Mouse (Mus musculus): Measurements from ENCODE around the gene Armh2. TPM values are rescaled to one million over a fixed set of nuclear protein-coding genes. Genes with fewer than 3 reads are reported as not detected.

Gene Armh2
- polyA plus RNA-seq (2015; fragmentation: Nextera tagmentation; extraction: Ambion mirVana) = not detected in 2 replicates

DNA sequence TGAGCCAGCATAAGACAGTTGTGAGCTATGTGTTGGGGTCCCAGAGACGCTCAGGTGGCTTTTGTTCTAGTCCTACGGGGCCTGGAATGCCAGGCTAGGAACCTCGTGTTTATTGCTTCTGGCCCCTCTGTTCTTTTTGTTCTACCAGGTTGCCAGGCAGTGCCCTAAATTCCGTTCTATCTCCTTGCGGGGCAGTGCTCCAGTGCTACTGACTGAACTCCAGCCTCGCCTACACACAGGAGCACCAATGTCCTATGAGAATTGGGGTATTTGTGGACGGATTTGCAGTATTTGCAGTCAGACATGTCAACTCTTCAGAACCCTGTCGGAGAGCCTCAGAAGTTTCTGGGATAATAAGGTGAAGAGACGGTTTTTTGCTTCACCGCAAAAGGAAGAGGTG, at the start of gene Armh2:
Gene Armh2 (plus strand): TSS at position 205 of the 400 bp plus-strand sequence.
- 65% methylated on average over 10 of the region's 10 CpGs for WGBS
- no peaks in the 10 kb centered on the region for H3K27me3 ChIP-seq
- no peak within 1 kb of the TSS for H3K4me2 ChIP-seq

DNA sequence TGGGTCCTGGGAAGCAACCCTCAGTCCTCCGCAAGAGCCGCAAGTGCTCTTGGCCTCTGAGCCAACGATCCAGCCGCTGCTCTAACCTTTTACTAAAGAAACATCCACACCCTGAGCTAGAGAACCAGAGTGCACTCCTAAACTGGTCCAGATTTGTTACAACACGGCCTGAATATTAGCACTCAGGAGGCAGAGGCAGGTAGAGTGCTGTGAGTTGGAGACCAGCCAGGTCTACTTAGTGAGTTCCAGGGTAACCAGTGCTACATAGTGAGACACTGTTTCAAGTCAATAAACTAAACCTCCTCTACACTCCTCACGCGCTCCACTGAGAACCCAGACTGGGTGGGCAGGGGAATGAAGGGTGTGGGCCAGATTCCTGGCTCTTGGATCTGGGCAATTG, 47.7 kb upstream of the Armh2 start:
- no peaks in the 10 kb centered on the region for H3K4me1 ChIP-seq (replicated peaks)
- no peak for ATAC-seq (ENCODE audit: low read depth)
- 90% methylated on average over 7 of the region's 7 CpGs for WGBS

More for the DNA sequence above, at the start of gene Armh2:
- Histone ChIP-seq H3K36me3 (no peaks in the 10 kb centered on the region), H3K9ac (no peak within 1 kb of the TSS), H3K27ac (replicated peaks) (no peak within 1 kb of the TSS), H3K4me1 (replicated peaks) (no peaks in the 10 kb centered on the region), H3K4me3 (no peak within 1 kb of the TSS), H3K9me3 (no peaks in the 10 kb centered on the region)
- no peak for ATAC-seq (ENCODE audit: low read depth)

DNA sequence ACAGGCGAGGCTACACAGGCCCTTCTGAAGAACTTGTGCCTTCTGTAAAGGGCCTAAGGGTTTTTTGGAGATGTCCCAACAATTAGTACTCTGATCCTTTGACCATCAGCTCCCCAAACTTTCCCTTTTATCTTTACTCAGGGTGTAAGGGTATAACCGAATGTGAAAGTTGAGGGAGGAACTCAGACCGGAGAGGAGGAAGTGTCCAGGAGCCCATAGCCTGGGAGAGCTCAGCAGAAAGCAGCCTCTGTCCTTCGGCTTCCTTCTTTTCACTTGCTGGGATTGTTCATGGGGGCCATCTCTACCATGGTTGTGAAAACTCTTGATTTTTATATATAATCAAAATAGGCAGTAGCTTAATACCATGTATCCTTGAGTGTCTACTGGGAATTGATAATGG, 42.3 kb upstream of the Armh2 start:
- 87% methylated on average over 4 of the region's 4 CpGs for whole genome bisulfite sequencing
- Histone ChIP-seq H3K4me1 (replicated peaks) (no peaks in the 10 kb centered on the region), H3K36me3 (peaks cover 69% of the 10 kb centered on the region), H3K27me3 (no peaks in the 10 kb centered on the region), H3K4me3 (no peak overlapping the region), H3K9ac (no peak overlapping the region), H3K9me3 (no peaks in the 10 kb centered on the region), H3K27ac (replicated peaks) (no peak overlapping the region), H3K4me2 (no peak overlapping the region)
- ATAC-seq (ENCODE audit: low read depth) = no peak

More for the DNA sequence above, 47.7 kb upstream of the Armh2 start:
- no peak overlapping the region for H3K27ac ChIP-seq (replicated peaks)
- peaks cover 35% of the 10 kb centered on the region for H3K36me3 ChIP-seq
- H3K4me2 ChIP-seq = no peak overlapping the region
- H3K27me3 ChIP-seq = no peaks in the 10 kb centered on the region
- H3K9me3 ChIP-seq = no peaks in the 10 kb centered on the region
- H3K4me3 ChIP-seq = no peak overlapping the region
- no peak overlapping the region for H3K9ac ChIP-seq

DNA sequence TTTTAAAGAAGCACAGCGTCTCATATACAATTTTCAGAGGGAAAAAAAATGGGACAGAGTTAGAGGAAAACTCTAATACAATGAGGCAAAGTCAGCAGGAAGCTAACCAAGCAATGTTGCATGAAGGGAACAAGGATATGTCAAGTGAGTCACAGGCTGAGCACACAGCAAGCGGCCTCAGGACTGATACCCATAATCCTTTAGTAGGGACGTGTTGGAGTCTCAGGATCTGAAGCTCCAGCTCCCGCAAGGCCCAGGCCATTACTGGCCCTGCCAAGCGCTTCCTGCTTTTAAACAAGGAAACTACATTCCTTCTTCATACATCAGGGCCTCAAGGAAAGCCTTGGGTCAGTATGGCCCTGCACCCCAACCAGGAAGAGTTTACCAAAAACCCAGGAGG, 38.9 kb upstream of the Armh2 start:
- H3K27ac ChIP-seq (replicated peaks) = no peak overlapping the region
- no peaks in the 10 kb centered on the region for H3K9me3 ChIP-seq
- ATAC-seq (ENCODE audit: low read depth) = no peak
- peaks cover 54% of the 10 kb centered on the region for H3K36me3 ChIP-seq
- no peak overlapping the region for H3K4me3 ChIP-seq
- no peak overlapping the region for H3K4me2 ChIP-seq
- H3K4me1 ChIP-seq (replicated peaks) = no peaks in the 10 kb centered on the region
- no peaks in the 10 kb centered on the region for H3K27me3 ChIP-seq
- 82% methylated on average over 5 of the region's 5 CpGs for WGBS
- H3K9ac ChIP-seq = no peak overlapping the region

DNA sequence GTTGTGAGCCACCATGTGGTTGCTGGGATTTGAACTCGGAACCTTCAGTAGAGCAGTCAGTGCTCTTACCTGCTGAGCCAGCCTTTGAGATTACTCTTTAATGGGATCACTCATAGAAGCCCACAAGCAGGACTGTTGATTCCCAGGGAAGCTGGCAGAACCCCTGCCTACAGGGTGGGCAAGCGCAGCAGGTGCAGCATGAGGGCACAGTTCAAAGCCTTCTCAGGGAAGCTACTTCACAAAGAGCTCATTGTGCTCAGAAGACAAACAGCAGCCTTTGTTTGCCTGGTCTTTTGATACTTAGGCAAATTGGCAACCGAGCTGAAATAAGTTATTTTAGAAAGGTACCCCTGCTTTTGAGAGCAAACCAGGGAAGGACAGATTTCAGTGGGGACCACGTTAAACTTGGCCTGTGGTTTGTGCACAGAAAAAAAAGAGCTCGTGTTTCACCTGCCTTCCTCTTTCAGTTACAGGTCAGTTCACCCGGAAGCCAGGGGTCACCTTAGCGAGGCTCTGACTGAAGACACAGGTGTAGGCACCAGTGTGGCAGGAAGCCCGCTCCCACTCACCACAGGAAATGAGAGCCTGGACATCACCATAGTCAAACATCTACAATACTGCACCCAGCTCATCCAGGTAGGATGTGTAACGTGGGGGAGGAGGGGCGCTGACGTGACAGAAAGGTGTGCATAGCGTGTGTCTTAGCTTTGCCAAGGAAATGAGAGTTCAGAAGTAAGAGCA, 31.2 kb upstream of the Armh2 start:
- H3K27ac ChIP-seq (replicated peaks) = no peak overlapping the region
- ATAC-seq (ENCODE audit: low read depth) = no peak
- 67% methylated on average over 12 of the region's 12 CpGs for WGBS
- H3K36me3 ChIP-seq = peaks cover 35% of the 10 kb centered on the region
- peaks cover 11% of the 10 kb centered on the region; the same call in 1 of the 2 replicates for H3K4me1 ChIP-seq (replicated peaks)
- no peaks in the 10 kb centered on the region; the same call in 1 of the 2 replicates for H3K27me3 ChIP-seq
- no peak overlapping the region for H3K4me2 ChIP-seq
- H3K9me3 ChIP-seq = no peaks in the 10 kb centered on the region
- no peak overlapping the region for H3K9ac ChIP-seq
- H3K4me3 ChIP-seq = no peak overlapping the region

DNA sequence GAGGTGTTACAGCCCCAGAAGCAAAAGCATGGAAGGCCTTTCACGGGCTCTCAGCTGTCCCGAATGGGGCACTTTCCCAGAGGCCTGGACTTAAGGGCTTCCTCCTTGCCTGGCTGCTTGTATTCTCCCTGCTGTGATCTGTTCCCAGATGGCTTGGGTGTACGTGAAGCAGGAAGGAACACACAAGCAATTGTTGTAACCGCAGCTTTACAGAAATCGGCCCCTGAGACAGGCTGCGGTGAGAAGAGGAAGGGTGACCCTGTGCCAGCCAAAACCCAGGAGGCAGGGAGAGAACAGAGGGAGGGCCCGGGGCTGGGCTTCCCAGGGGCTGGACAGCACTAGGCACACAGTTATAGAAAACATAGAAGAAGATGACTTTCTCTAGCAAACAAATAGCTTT, 30.1 kb upstream of the Armh2 start:
- WGBS = 44% methylated on average over 7 of the region's 7 CpGs
- Histone ChIP-seq H3K36me3 (peaks cover 42% of the 10 kb centered on the region), H3K27me3 (no peaks in the 10 kb centered on the region; the same call in 1 of the 2 replicates), H3K4me1 (replicated peaks) (peaks cover 15% of the 10 kb centered on the region), H3K27ac (replicated peaks) (no peak overlapping the region), H3K9ac (no peak overlapping the region), H3K4me2 (no peak overlapping the region), H3K9me3 (no peaks in the 10 kb centered on the region), H3K4me3 (no peak overlapping the region)
- ATAC-seq (ENCODE audit: low read depth) = no peak

DNA sequence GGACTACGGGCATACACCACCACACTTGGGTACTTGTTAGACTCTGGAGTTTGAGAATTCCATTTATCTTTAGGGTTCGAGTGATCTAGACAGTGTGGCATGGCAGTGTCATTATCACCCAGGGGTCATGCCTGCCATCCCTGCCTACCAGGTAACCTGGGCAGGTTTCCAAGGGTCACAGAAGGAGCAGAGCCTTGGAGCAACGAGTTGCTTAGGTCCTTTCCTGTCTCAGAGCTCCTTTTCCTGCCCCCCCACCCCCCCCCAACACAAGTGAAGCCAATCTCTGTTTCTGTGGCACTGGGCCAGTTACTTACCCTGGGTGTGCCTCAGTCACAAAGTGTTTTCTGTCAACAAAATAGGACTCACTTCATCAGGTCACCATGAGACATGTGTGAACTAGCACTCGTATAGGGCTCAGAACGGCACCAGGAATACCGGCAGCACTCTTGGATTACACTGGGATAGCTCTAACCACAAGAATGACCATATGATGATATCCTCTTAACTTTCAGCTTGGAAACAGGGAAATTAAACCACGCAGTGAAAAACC, 28.4 kb upstream of the Armh2 start:
- Histone ChIP-seq H3K4me1 (replicated peaks) (peaks cover 15% of the 10 kb centered on the region), H3K4me2 (no peak overlapping the region), H3K27me3 (no peaks in the 10 kb centered on the region; the same call in 1 of the 2 replicates), H3K9ac (no peak overlapping the region), H3K9me3 (no peaks in the 10 kb centered on the region), H3K4me3 (no peak overlapping the region), H3K36me3 (peaks cover 49% of the 10 kb centered on the region), H3K27ac (replicated peaks) (no peak overlapping the region)
- whole genome bisulfite sequencing = 82% methylated on average over 7 of the region's 7 CpGs
- no peak for ATAC-seq (ENCODE audit: low read depth)

DNA sequence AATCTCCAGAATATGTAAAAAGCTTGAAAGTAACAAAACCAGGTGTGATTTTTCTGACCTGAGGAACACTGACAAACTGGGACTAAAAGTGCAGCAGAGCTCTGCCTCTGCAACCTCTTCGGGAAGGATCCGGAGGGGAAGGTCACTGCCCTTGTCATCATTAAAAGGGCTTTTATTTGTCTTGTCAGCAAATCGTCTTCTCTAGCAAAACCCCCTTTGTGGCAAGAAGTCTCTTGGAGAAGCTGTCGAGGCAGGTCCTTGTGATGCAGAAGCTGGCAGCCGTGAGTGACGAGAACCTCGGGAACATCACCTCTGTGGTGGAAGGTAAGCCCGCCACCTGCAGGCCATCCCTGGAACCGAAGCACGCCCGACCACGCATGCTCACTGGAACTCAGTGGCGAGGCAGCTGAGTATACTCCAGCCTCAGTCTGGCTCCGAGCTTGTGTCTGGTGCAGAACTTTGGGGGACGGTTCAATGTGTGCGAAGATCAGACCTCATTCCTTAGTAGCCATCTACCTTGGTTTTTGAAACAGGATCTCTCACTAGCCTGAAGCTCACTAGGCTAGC, 27.5 kb upstream of the Armh2 start:
- peaks cover 58% of the 10 kb centered on the region for H3K36me3 ChIP-seq
- H3K9me3 ChIP-seq = no peaks in the 10 kb centered on the region
- no peak overlapping the region; the same call in 1 of the 2 replicates for H3K9ac ChIP-seq
- no peak overlapping the region for H3K4me3 ChIP-seq
- H3K4me2 ChIP-seq = peak overlapping the region; percentile 35
- no peak overlapping the region for H3K27ac ChIP-seq (replicated peaks)
- H3K4me1 ChIP-seq (replicated peaks) = peaks cover 15% of the 10 kb centered on the region
- WGBS = 9% methylated on average over 16 of the region's 16 CpGs
- ATAC-seq (ENCODE audit: low read depth) = peak; percentile 78
- no peaks in the 10 kb centered on the region; the same call in 1 of the 2 replicates for H3K27me3 ChIP-seq

DNA sequence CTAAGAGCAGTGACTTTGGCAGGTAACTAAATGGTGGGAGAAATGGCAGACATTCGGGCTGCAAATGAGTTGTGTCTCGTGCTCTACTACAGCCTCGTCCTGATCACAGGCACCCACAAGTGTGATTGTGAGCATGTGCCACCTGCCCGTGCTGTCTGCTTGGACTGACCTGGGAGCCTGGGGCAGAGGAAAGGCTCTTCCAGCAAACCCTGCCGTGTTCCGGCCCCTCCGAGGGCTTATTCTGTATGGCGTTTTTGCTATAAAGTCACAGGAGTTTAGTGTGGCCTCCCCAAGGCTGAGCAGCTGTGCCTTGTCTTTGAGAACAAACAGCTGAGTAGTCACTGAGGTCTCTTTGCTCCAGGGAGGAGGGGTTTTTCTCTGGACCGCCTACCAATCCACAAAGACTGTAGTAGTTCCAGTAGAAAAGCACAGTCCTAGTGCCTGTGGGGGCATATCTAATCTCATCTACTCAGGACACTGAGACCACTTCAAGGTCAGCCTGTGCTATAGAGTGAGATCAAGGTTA, 26.6 kb upstream of the Armh2 start:
- H3K9ac ChIP-seq = no peak overlapping the region
- H3K4me2 ChIP-seq = no peak overlapping the region
- no peaks in the 10 kb centered on the region; the same call in 1 of the 2 replicates for H3K27me3 ChIP-seq
- WGBS = 72% methylated on average over 9 of the region's 9 CpGs
- H3K27ac ChIP-seq (replicated peaks) = no peak overlapping the region
- H3K4me3 ChIP-seq = no peak overlapping the region
- no peaks in the 10 kb centered on the region for H3K9me3 ChIP-seq
- peaks cover 15% of the 10 kb centered on the region for H3K4me1 ChIP-seq (replicated peaks)
- no peak for ATAC-seq (ENCODE audit: low read depth)
- peaks cover 65% of the 10 kb centered on the region for H3K36me3 ChIP-seq

DNA sequence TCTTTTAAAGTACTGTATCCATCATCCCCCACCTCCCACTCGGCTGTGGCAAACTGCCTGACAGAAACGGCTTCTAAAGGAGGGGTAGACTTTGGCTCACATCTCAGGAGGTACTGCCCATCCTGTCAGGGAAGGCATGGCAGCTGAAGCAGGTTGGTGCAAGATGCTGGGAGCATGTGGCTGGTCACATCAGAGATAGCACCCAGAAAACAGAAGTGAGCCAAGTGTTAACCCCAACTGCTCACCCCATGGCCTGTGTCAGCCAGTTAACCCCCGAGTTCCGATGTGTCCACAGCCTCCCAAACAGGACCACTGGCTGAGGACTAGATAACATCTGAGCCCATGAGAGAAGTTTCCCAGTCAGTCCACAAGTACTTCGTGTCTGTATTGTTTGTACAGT, 25.4 kb upstream of the Armh2 start:
- H3K36me3 ChIP-seq = peaks cover 57% of the 10 kb centered on the region
- H3K27me3 ChIP-seq = no peaks in the 10 kb centered on the region; the same call in 1 of the 2 replicates
- H3K9ac ChIP-seq = no peak overlapping the region
- no peak overlapping the region for H3K4me3 ChIP-seq
- no peak overlapping the region for H3K4me2 ChIP-seq
- no peak for ATAC-seq (ENCODE audit: low read depth)
- WGBS = 61% methylated on average over 5 of the region's 5 CpGs
- H3K27ac ChIP-seq (replicated peaks) = no peak overlapping the region
- H3K4me1 ChIP-seq (replicated peaks) = peaks cover 17% of the 10 kb centered on the region
- no peaks in the 10 kb centered on the region for H3K9me3 ChIP-seq

DNA sequence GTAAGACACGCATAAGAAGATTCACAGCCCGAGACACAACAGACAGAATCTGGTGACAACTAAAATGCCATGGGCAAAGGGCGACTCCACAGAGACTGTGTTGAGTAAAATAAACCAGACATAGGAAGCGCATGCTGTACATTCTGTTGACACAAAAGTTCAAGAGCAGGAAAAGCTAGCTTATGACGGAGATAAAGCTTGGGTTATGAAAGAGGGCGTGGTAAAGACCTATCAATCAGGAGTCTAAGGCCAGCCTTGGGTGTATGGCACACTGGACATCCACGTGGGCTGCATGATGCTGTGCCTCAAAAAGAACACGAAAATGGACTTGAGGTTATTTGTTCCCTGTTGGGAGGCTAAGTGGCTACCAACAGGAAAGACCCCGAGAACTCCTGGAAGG, 24.6 kb upstream of the Armh2 start:
- Histone ChIP-seq H3K27me3 (no peaks in the 10 kb centered on the region; the same call in 1 of the 2 replicates), H3K9me3 (no peaks in the 10 kb centered on the region), H3K4me1 (replicated peaks) (peaks cover 17% of the 10 kb centered on the region), H3K4me2 (no peak overlapping the region), H3K9ac (no peak overlapping the region), H3K4me3 (no peak overlapping the region), H3K27ac (replicated peaks) (no peak overlapping the region), H3K36me3 (peaks cover 50% of the 10 kb centered on the region)
- 84% methylated on average over 9 of the region's 9 CpGs for WGBS
- ATAC-seq (ENCODE audit: low read depth) = no peak

DNA sequence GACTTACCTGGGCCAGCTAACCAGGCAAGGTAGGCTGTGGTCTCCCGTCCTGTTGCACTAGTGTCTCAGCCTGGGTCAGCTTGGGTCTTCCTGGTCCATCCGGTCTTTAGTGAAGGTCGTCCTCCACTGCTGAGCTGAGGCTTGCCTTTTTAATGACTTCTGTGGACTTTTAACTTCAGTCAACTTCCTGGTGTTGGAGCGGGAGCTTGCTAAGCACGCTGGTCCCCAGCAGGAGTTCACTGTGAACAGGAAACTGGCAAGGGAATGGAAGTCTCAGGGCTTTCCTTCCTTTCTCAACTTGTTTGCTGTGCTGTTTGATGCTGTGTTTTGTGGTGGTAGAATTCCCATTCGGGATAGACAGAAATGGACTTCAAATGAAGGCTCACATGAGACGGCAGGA, 23.4 kb upstream of the Armh2 start:
- 73% methylated on average over 7 of the region's 7 CpGs for WGBS
- Histone ChIP-seq H3K36me3 (peaks cover 50% of the 10 kb centered on the region), H3K4me2 (no peak overlapping the region)

More for the DNA sequence above, 23.4 kb upstream of the Armh2 start:
- no peak for ATAC-seq (ENCODE audit: low read depth)
- Histone ChIP-seq H3K4me3 (no peak overlapping the region), H3K27ac (replicated peaks) (no peak overlapping the region), H3K27me3 (no peaks in the 10 kb centered on the region), H3K9me3 (no peaks in the 10 kb centered on the region), H3K4me1 (replicated peaks) (peaks cover 17% of the 10 kb centered on the region), H3K9ac (no peak overlapping the region)

Data from neural tube, embryonic 13.5 days (tissue).